Mouse (Mus musculus) testis, adult 2 months (tissue): ENCODE results near the gene Abt1.

Source experiments
- CTCF ChIP-seq: fragments of 200-500 bp; IDR thresholded peaks from 2 replicates; pipeline ENCODE4 v1.5.1; 2012; ENCODE audit warnings: low read depth, mild to moderate bottlenecking, inconsistent platforms, low read length, moderate library complexity; ENCODE audit not compliant: control insufficient read depth, insufficient read depth, insufficient replicate concordance
- POLR2A ChIP-seq: fragments of 200-500 bp; IDR thresholded peaks from 2 replicates; pipeline ENCODE4 v1.6.1; 2012; ENCODE audit warnings: low read depth, mild to moderate bottlenecking, inconsistent platforms, low read length, moderate library complexity; ENCODE audit not compliant: control insufficient read depth

GRCm38 (mm10) chr13:23423286-23424051 lies at the start of gene Abt1:
- TF ChIP-seq CTCF, result no peak
- TF ChIP-seq POLR2A, result peak; percentile 85
